Mouse (Mus musculus): ENCODE measurements around the gene 1700102P08Rik. TPM values are rescaled to one million over a fixed set of nuclear protein-coding genes. Genes with fewer than 3 reads are reported as not detected.

Gene 1700102P08Rik
- polyA plus RNA-seq, 1 experiment from 2014 or later, result 0.69 TPM

DNA sequence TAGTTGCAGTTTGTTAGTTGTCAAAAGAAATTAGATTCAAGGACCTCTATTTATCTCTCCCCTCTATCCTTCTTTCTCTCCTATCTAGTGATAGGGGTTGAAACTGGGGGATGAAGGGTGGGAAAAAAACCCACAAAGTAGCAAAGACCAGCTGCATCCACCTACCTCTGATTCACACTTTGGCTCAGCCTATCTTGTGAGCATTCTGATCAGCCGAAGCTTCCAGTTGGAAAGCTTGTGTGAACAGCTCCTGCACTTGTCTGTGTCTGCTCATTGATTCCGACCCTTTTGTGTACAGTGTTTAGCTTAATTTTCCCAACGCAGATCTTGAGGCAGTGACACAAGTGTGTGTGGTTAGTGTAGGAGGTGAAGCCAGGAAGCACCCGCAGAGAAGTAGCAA, 60.9 kb downstream of the 1700102P08Rik start:
- WGBS, result 89% methylated on average over 4 of the region's 4 CpGs

DNA sequence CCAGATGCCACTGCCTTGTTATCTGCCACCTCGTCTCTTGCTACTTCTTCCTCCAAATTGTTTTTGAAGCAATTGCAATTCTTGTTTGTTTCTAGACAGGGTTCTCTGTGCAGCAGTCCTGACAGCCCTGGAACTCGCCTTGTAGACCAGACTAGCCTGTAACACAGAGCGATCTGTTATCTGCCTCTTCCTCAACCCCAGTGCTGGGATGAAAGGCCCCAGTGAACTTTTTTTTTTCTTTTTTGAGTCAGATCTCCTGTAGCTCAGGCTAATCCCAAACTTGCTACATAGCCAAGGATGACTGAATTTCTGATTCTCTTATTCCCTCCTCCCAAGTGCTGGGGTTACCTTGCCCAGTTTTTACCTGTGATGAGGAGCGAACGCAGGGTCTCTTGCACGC, 61.8 kb downstream of the 1700102P08Rik start:
- Histone ChIP-seq H3K9me3 (no peaks in the 10 kb centered on the region), H3K4me1 (replicated peaks) (peaks cover 39% of the 10 kb centered on the region), H3K27ac (no peak overlapping the region), H3K4me3 (no peak overlapping the region), H3K36me3 (no peaks in the 10 kb centered on the region), H3K27me3 (ENCODE audit: insufficient read depth, poor library complexity, severe bottlenecking) (peaks cover 19% of the 10 kb centered on the region)
- WGBS, result 83% methylated on average over 6 of the region's 6 CpGs
- DNase-seq (ENCODE audit: low spot score), result no peak

More for the DNA sequence above, 60.9 kb downstream of the 1700102P08Rik start:
- Histone ChIP-seq H3K27ac (no peak overlapping the region), H3K27me3 (ENCODE audit: insufficient read depth, poor library complexity, severe bottlenecking) (peaks cover 12% of the 10 kb centered on the region), H3K4me1 (replicated peaks) (peaks cover 48% of the 10 kb centered on the region), H3K9me3 (no peaks in the 10 kb centered on the region), H3K4me3 (no peak overlapping the region), H3K36me3 (peaks cover 7% of the 10 kb centered on the region)
- DNase-seq (ENCODE audit: low spot score), result no peak

DNA sequence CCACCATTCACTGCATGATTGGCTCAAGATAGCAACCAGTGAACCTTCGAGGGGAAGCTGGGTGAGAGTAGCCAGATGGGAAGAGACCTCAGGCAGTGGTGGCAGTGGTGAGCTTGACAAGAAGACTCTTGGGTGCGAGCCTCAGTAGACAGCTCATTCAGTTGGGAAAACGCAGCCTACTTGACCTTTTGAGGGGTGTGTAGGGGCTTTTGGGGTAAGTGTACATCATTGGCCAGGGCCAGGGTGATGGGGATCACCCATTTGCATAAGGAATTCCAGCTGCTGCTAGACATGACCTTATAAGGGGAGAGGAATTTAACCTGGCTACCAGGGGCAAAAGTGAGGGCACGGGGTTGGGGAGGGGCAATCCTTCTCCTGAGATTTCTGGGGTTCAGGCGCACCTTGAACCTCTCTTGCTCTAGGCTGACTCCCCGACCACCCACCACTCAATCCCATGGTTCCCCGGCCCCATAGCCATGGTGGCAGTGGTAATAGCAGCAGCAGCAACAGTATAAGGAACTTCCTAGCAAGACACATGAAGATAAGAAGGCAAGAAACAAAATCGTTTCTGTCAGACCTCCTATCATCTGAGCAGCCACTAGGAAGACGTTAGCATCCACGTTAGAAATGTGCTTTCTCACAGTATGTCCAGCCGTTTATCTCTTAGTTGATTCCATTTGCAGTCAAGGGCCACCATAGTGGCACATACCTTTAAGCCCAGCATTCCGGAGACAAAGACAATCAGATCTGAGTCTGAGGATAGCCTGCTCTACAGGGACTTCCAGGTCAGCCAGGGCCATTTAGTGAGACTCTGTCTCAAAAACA, 63.4 kb downstream of the 1700102P08Rik start:
- no peak overlapping the region for H3K27ac ChIP-seq
- no peaks in the 10 kb centered on the region for H3K9me3 ChIP-seq
- peaks cover 17% of the 10 kb centered on the region for H3K27me3 ChIP-seq (ENCODE audit: insufficient read depth, poor library complexity, severe bottlenecking)
- no peak overlapping the region for H3K4me3 ChIP-seq
- no peak for DNase-seq (ENCODE audit: low spot score)
- WGBS, result 76% methylated on average over 12 of the region's 12 CpGs
- no peaks in the 10 kb centered on the region for H3K36me3 ChIP-seq
- peaks cover 30% of the 10 kb centered on the region for H3K4me1 ChIP-seq (replicated peaks)

DNA sequence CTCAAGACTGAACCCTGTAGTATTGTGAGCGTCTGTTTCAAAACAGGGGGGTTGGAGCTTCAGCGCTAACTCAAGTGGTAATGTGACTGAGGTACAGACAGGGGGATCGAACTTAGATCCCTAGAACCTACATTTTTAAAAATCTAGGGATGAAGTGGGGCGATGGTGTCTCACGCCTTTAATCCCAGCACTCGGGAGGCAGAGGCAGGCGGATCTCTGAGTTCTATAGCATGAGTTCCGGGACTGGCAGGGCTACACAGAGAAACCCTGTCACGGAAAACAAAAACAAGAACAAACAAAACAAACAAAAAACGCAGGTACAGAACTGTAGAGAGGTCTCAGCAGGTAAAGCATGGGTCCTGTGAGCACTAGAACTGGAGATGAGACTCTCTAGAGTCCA, 64.3 kb downstream of the 1700102P08Rik start:
- Histone ChIP-seq H3K27ac (no peak overlapping the region), H3K4me1 (replicated peaks) (peaks cover 30% of the 10 kb centered on the region), H3K4me3 (no peak overlapping the region), H3K27me3 (ENCODE audit: insufficient read depth, poor library complexity, severe bottlenecking) (peaks cover 7% of the 10 kb centered on the region; the same call in 1 of the 2 replicates), H3K36me3 (0 out of 2 replicates have a peak, but pooled peaks cover under 1% of the 10 kb centered on the region), H3K9me3 (no peaks in the 10 kb centered on the region)
- 87% methylated on average over 10 of the region's 10 CpGs for WGBS
- DNase-seq (ENCODE audit: low spot score), result no peak

DNA sequence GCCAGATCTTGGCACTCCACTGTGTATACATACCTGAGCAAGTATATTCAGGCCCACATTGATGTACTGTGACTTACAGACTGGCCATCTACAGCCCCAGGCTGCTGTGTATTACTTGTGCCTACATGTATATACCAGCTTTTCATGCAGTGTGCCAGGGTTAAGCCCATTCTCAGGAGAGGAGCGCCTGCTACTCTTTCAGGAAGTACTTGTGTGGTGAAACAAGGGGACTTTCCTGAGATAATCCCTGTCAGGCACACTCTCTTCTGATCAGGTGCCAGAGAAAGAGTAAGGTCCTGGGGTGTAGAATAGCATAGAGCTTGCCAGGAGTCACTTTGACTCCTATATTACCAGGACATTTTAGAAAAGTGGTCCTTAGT, 67.3 kb downstream of the 1700102P08Rik start:
- H3K27ac ChIP-seq, result peak overlapping the region; percentile 96
- peak overlapping the region; percentile 98 for H3K4me3 ChIP-seq
- WGBS, result 90% methylated on average over 1 of the region's 1 CpGs
- H3K4me1 ChIP-seq (replicated peaks), result peaks cover 21% of the 10 kb centered on the region
- no peak for DNase-seq (ENCODE audit: low spot score)
- peaks cover 6% of the 10 kb centered on the region; the same call in 1 of the 2 replicates for H3K27me3 ChIP-seq (ENCODE audit: insufficient read depth, poor library complexity, severe bottlenecking)
- H3K36me3 ChIP-seq, result peaks cover 31% of the 10 kb centered on the region
- no peaks in the 10 kb centered on the region for H3K9me3 ChIP-seq

Other genes with a start within 250 kb of the 1700102P08Rik start
- 1.4 and 2.4 TPM in 2 replicates for gene Bsn, start 202.4 kb upstream of the 1700102P08Rik start, polyA plus RNA-seq (2016; fragmentation: Nextera tagmentation; extraction: Ambion mirVana)
- gene Dag1, start 128.8 kb upstream of the 1700102P08Rik start, polyA plus RNA-seq (2016; fragmentation: Nextera tagmentation; extraction: Ambion mirVana), result 81.2 and 81.6 TPM in 2 replicates
- gene Nicn1, start 102.4 kb upstream of the 1700102P08Rik start, polyA plus RNA-seq (2016; fragmentation: Nextera tagmentation; extraction: Ambion mirVana), result 39.5 and 54.3 TPM in 2 replicates
- gene Amt, start 96.0 kb upstream of the 1700102P08Rik start, polyA plus RNA-seq (2016; fragmentation: Nextera tagmentation; extraction: Ambion mirVana), result 31.4 and 34.7 TPM in 2 replicates
- gene Rhoa, start 86.7 kb upstream of the 1700102P08Rik start, polyA plus RNA-seq (2016; fragmentation: Nextera tagmentation; extraction: Ambion mirVana), result 271 and 385 TPM in 2 replicates
- gene Tcta, start 86.6 kb upstream of the 1700102P08Rik start, polyA plus RNA-seq (2016; fragmentation: Nextera tagmentation; extraction: Ambion mirVana), result 20.7 and 32.7 TPM in 2 replicates
- gene Gpx1, start 53.9 kb upstream of the 1700102P08Rik start, polyA plus RNA-seq (2016; fragmentation: Nextera tagmentation; extraction: Ambion mirVana), result 816 and 892 TPM in 2 replicates
- 124 and 128 TPM in 2 replicates for gene Usp4, start 45.0 kb upstream of the 1700102P08Rik start, polyA plus RNA-seq (2016; fragmentation: Nextera tagmentation; extraction: Ambion mirVana)
- 1.0 and 1.2 TPM in 2 replicates for gene Ccdc36, start 35.7 kb downstream of the 1700102P08Rik start, polyA plus RNA-seq (2016; fragmentation: Nextera tagmentation; extraction: Ambion mirVana)
- not detected in 2 replicates for gene BC048562, start 43.7 kb downstream of the 1700102P08Rik start, polyA plus RNA-seq (2016; fragmentation: Nextera tagmentation; extraction: Ambion mirVana)
- 56.1 and 56.9 TPM in 2 replicates for gene Ccdc71, start 67.7 kb downstream of the 1700102P08Rik start, polyA plus RNA-seq (2016; fragmentation: Nextera tagmentation; extraction: Ambion mirVana)
- 29.5 and 41.3 TPM in 2 replicates for gene Klhdc8b, start 68.8 kb downstream of the 1700102P08Rik start, polyA plus RNA-seq (2016; fragmentation: Nextera tagmentation; extraction: Ambion mirVana)
- gene Lamb2, start 86.9 kb downstream of the 1700102P08Rik start, polyA plus RNA-seq (2016; fragmentation: Nextera tagmentation; extraction: Ambion mirVana), result 40.8 and 41.0 TPM in 2 replicates
- 86.5 and 87.8 TPM in 2 replicates for gene Usp19, start 97.8 kb downstream of the 1700102P08Rik start, polyA plus RNA-seq (2016; fragmentation: Nextera tagmentation; extraction: Ambion mirVana)
- gene Qars, start 114.9 kb downstream of the 1700102P08Rik start, polyA plus RNA-seq (2016; fragmentation: Nextera tagmentation; extraction: Ambion mirVana), result 103 and 112 TPM in 2 replicates
- gene Qrich1, start 124.0 kb downstream of the 1700102P08Rik start, polyA plus RNA-seq (2016; fragmentation: Nextera tagmentation; extraction: Ambion mirVana), result 153 and 168 TPM in 2 replicates
- 185 and 214 TPM in 2 replicates for gene Impdh2, start 167.5 kb downstream of the 1700102P08Rik start, polyA plus RNA-seq (2016; fragmentation: Nextera tagmentation; extraction: Ambion mirVana)
- 57.0 and 69.3 TPM in 2 replicates for gene Ndufaf3, start 174.6 kb downstream of the 1700102P08Rik start, polyA plus RNA-seq (2016; fragmentation: Nextera tagmentation; extraction: Ambion mirVana)
- gene Dalrd3, start 177.1 kb downstream of the 1700102P08Rik start, polyA plus RNA-seq (2016; fragmentation: Nextera tagmentation; extraction: Ambion mirVana), result 169 and 222 TPM in 2 replicates
- gene Wdr6, start 185.9 kb downstream of the 1700102P08Rik start, polyA plus RNA-seq (2016; fragmentation: Nextera tagmentation; extraction: Ambion mirVana), result 166 and 233 TPM in 2 replicates
- gene P4htm, start 204.9 kb downstream of the 1700102P08Rik start, polyA plus RNA-seq (2016; fragmentation: Nextera tagmentation; extraction: Ambion mirVana), result 7.3 and 12.2 TPM in 2 replicates

All from hindbrain, embryonic 10.5 days (tissue).